In genomic region chr5:92252797-92253343, GRCm38 (mm10) we compare ENCODE assay signal across 9 mouse cellular contexts. TPM values are rescaled to one million over a fixed set of nuclear protein-coding genes. Genes with fewer than 3 reads are reported as not detected.
DNase-seq lines count a peak whose midpoint lies in the region; ATAC-seq and TF ChIP-seq lines count a peak whose summit lies in the region.
"Had no signal": no experiment of that assay in that cellular context is flagged by ENCODE, and none has a peak within 500 bp of the region (broad histone marks: within the 10 kb centered on the region; RNA-seq: fewer than 3 reads in every experiment).

No protein-coding gene starts in this region.

- TF ChIP-seq CTCF in stomach, postnatal 0 days (IDR thresholded peaks at IDR 0.05; ENCODE audit: low read depth): peak; percentile 69

- H3K4me2 ChIP-seq in stomach, postnatal 0 days (replicated peaks; ENCODE audit: low read depth): no peak overlapping the region

- H3K27ac ChIP-seq in stomach, postnatal 0 days (replicated peaks): no peak overlapping the region

- WGBS in stomach, postnatal 0 days: 20% methylated on average over 18 of the region's 18 CpGs

- peak; percentile 97 for ATAC-seq in frontal cortex, adult (ENCODE audit: low TSS enrichment)
- ATAC-seq in stomach, postnatal 0 days (ENCODE audit: low FRiP score, low TSS enrichment): no peak; the same call in 1 of the 2 replicates

- no peak overlapping the region for H3K4me3 ChIP-seq in stomach, postnatal 0 days (ENCODE audit: low read depth, low read length)

- H3K36me3 ChIP-seq in stomach, postnatal 0 days (ENCODE audit: control insufficient read depth, insufficient read depth, low read length): no peaks in the 10 kb centered on the region

- TF ChIP-seq EP300 in stomach, postnatal 0 days (optimal IDR thresholded peaks at IDR 0.05): no peak

- no peaks in the 10 kb centered on the region for H3K27me3 ChIP-seq in stomach, postnatal 0 days (ENCODE audit: control insufficient read depth, insufficient read depth, low read length)

- no peak overlapping the region for H3K9ac ChIP-seq in stomach, postnatal 0 days (ENCODE audit: low read length)

- no peaks in the 10 kb centered on the region for H3K4me1 ChIP-seq in stomach, postnatal 0 days (replicated peaks; ENCODE audit: control insufficient read depth, insufficient read depth)

- H3K9me3 ChIP-seq in stomach, postnatal 0 days (ENCODE audit: control insufficient read depth, low read length): no peaks in the 10 kb centered on the region

- DNase-seq in frontal cortex, postnatal 10 days (ENCODE audit: low spot score in 2 of 2): no peak
- DNase-seq in right cerebral cortex, adult 18-20 months: peak; percentile 35
- DNase-seq in right cerebral cortex, postnatal 36 days (ENCODE audit: low spot score in 2 of 2): no peak
- DNase-seq in mesoderm, embryonic 11.5 days (ENCODE audit: low read depth, low spot score): peak; percentile 45
- peak; percentile 23 for DNase-seq in stomach, postnatal 0 days (ENCODE audit: low spot score)
- no peak for DNase-seq in thymus, postnatal 14 days
- DNase-seq in thymus, postnatal 4 days: no peak

RNA-seq across cellular contexts. Expression of gene Ppef2, which starts 3.2 kb away (rescaled TPM):
- polyA plus RNA-seq in stomach, postnatal 0 days (2015; fragmentation: Nextera tagmentation; extraction: Ambion mirVana): 0.12 and 0.30 TPM in 2 replicates
- polyA plus RNA-seq: liver, embryonic 16.5 days had no signal

RNA-seq across cellular contexts. Expression of gene Naaa, which starts 25.1 kb away (rescaled TPM):
- 16.4 and 17.0 TPM in 2 replicates for polyA plus RNA-seq in stomach, postnatal 0 days (2015; fragmentation: Nextera tagmentation; extraction: Ambion mirVana)

RNA-seq across cellular contexts. Expression of gene U90926, which starts 37.7 kb away (rescaled TPM):
- not detected in 2 replicates for polyA plus RNA-seq in stomach, postnatal 0 days (2015; fragmentation: Nextera tagmentation; extraction: Ambion mirVana)
- polyA plus RNA-seq: liver, embryonic 16.5 days had no signal

RNA-seq across cellular contexts. Expression of gene Sdad1, which starts 57.4 kb away (rescaled TPM):
- polyA plus RNA-seq in stomach, postnatal 0 days (2015; fragmentation: Nextera tagmentation; extraction: Ambion mirVana): 17.9 and 19.8 TPM in 2 replicates

Comparison
In these comparisons a context has a peak if more than half of its experiments do, and no peak if none do; other contexts are left out.
1. DNase-seq: peak in right cerebral cortex, adult 18-20 months (single experiment), mesoderm, embryonic 11.5 days (single experiment) and stomach, postnatal 0 days (single experiment); none in frontal cortex, postnatal 10 days (0 of 2), right cerebral cortex, postnatal 36 days (0 of 2), thymus, postnatal 14 days (single experiment) and thymus, postnatal 4 days (single experiment).